Comparison of ENCODE assay signal across 8 mouse cellular contexts in the genomic region with DNA sequence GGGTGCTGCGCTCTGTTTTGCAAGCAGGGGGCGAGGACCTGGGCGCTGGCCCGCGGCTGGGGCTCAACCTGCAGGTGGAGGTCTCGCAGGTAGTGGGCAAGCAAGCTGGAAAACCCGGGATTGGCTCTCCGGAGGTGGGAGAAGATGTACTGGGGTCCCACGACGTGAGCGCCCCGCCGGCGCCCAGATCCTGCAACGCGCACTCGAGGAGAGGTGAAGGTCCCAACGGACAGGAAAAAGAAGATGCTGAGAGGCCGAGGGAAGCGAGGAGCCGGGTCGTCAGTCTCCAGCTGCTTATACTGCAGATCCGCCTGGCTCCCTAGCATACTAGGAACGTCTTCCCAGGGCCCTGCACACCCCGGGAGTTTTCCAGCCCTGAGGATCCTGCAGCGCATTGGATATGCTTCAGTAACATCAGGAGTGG. TPM values are rescaled to one million over a fixed set of nuclear protein-coding genes. Genes with fewer than 3 reads are reported as not detected.
DNase-seq lines count a peak whose midpoint lies in the region; ATAC-seq and TF ChIP-seq lines count a peak whose summit lies in the region.

No protein-coding gene starts in this region.

- H3K9ac ChIP-seq in forebrain, postnatal 0 days = peak overlapping the region; percentile 75

- TF ChIP-seq CTCF in forebrain, postnatal 0 days (IDR thresholded peaks at IDR 0.05; ENCODE audit: low read depth) = no peak

- DNase-seq in left cerebral cortex, postnatal 14 days (ENCODE audit: low spot score in 2 of 2) = peak; percentile 55 to 74
- DNase-seq in left cerebral cortex, adult 9 months (ENCODE audit: low spot score in 2 of 2) = no peak
- DNase-seq in forebrain, postnatal 0 days = peak; percentile 73
- DNase-seq in adrenal gland, adult 8-10 months = no peak
- DNase-seq in natural killer cell, adult 2 months (ENCODE audit: low spot score in 2 of 2) = no peak
- no peak for DNase-seq in B cell, adult 2 months

- peak overlapping the region; percentile 70 for H3K4me2 ChIP-seq in forebrain, postnatal 0 days (ENCODE audit: low read depth)

- no peaks in the 10 kb centered on the region for H3K36me3 ChIP-seq in forebrain, postnatal 0 days (ENCODE audit: insufficient read depth)

- H3K4me3 ChIP-seq in brown adipose tissue, adult 24 weeks (ENCODE audit: insufficient read depth, low read depth, low read length) = peak overlapping the region; percentile 62
- H3K4me3 ChIP-seq in forebrain, postnatal 0 days (ENCODE audit: low read depth, low read length) = peak overlapping the region; percentile 100

- under 1% methylated on average over 26 of the region's 26 CpGs for WGBS in forebrain, postnatal 0 days

- H3K27ac ChIP-seq in brown adipose tissue, adult 24 weeks (replicated peaks; ENCODE audit: low read depth, low read length) = no peak overlapping the region
- peak overlapping the region; percentile 88 for H3K27ac ChIP-seq in forebrain, postnatal 0 days (ENCODE audit: low read depth, low read length)

- intact Hi-C loops in left cerebral cortex, postnatal 14 days (cut with DNase I) = loop anchor here (5.0 kb wide), 2 partner anchors 62 to 68 kb away; no protein-coding TSS in a partner anchor

- ATAC-seq in forebrain, postnatal 0 days = peak; percentile 28
- ATAC-seq in megakaryocyte, adult 5-6 weeks (ENCODE audit: poor library complexity, severe bottlenecking) = 0 out of 2 replicates have a peak, but pooled peaks have one; percentile 4

- H3K4me1 ChIP-seq in brown adipose tissue, adult 24 weeks (ENCODE audit: control insufficient read depth, insufficient read depth, insufficient read length, low read length) = peaks cover 11% of the 10 kb centered on the region
- peaks cover 18% of the 10 kb centered on the region for H3K4me1 ChIP-seq in forebrain, postnatal 0 days (ENCODE audit: insufficient read depth)

- H3K27me3 ChIP-seq in forebrain, postnatal 0 days (ENCODE audit: insufficient read depth, low read length) = no peaks in the 10 kb centered on the region

- H3K9me3 ChIP-seq in forebrain, postnatal 0 days (ENCODE audit: low read length) = no peaks in the 10 kb centered on the region

RNA-seq across cellular contexts. Expression of gene Chd6, which starts 0.5 kb away (rescaled TPM):
- total RNA-seq in left cerebral cortex, postnatal 14 days (2021) = 10 to 100 TPM; 53.6 to 64.2 TPM
- polyA plus RNA-seq in brown adipose tissue, adult 24 weeks (2012; ENCODE audit: insufficient read depth, insufficient read length, missing spikeins) = 5.4 and 7.3 TPM in 2 replicates
- 48.0 and 61.0 TPM in 2 replicates for total RNA-seq in forebrain, postnatal 0 days (2014; rRNA removed)
- polyA plus RNA-seq in forebrain, postnatal 0 days (2015; fragmentation: Nextera tagmentation; extraction: Ambion mirVana) = 11.0 and 20.7 TPM in 2 replicates
- 22.7 and 24.8 TPM in 2 replicates for total RNA-seq in megakaryocyte, adult 5-6 weeks (2015)
- total RNA-seq in megakaryocyte, adult 5-6 weeks (2017) = 21.4 and 28.5 TPM in 2 replicates
- 10 to 100 TPM; 33.5 to 67.6 (median 45.5) TPM for total RNA-seq in adrenal gland, adult 8-10 months (2022)

Comparison
In these comparisons a context has a peak if more than half of its experiments do, and no peak if none do; other contexts are left out.
1. DNase-seq: peak in left cerebral cortex, postnatal 14 days (2 of 2) and forebrain, postnatal 0 days (single experiment); none in left cerebral cortex, adult 9 months (0 of 2), adrenal gland, adult 8-10 months (single experiment), natural killer cell, adult 2 months (0 of 2) and B cell, adult 2 months (0 of 2).